Mouse (Mus musculus): Measurements from ENCODE around the gene Hist1h2bh.
"Not testable (repeated sequence)": the region's sequence is repeated elsewhere in the genome, so short reads cannot be mapped to it uniquely, and the experiment has no call there.

Hist1h2bh gene

GRCm38 (mm10) chr13:23542999-23543607, at the start of gene Hist1h2bh:
TSS of gene Hist1h2bh (minus strand) at chr13:23543392.
- DNase-seq: peak; percentile 77

- no peak for DNase-seq
Observed at GRCm38 (mm10) chr13:23592614-23593013, 49.4 kb upstream of the Hist1h2bh start.

DNA sequence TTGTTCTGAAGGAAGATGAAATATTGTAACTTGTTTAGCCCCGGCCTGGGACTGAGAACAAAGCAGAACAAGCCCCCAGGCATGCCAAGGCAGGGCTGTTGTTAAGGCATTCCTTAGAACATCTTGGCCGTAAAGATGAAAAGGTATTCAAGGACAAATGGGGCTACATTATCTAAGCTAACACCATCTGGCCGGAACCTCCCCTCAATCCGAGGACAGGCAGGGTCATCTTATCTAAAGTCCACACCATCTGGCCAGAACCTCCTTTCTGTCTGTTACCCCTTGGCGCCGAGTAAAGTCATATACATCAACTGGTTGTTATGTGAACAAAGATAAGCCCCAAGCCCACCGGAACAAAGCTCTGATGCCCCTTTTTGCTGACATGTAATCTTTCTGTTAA, 48.7 kb upstream of the Hist1h2bh start:
- DNase-seq: not testable (repeated sequence)

- no peak for DNase-seq
Observed at GRCm38 (mm10) chr13:23591206-23591605, 48.0 kb upstream of the Hist1h2bh start.

DNA sequence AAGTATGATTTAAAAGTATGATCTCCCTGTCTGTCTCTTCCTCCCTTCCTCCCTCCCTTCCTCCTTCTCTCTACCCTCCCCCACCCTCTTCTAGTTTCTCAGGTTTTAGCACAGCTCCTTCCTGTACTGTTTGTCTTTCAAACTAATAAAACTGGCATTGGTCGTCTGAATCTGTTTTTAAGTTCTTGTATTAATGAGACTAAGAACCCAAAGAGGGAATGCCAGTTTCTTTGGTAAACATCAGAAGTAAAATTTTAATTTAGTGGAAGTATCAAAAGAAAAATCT, 43.7 kb upstream of the Hist1h2bh start:
- DNase-seq: no peak

GRCm38 (mm10) chr13:23586099-23586939, 43.1 kb upstream of the Hist1h2bh start:
- no peak for DNase-seq

DNA sequence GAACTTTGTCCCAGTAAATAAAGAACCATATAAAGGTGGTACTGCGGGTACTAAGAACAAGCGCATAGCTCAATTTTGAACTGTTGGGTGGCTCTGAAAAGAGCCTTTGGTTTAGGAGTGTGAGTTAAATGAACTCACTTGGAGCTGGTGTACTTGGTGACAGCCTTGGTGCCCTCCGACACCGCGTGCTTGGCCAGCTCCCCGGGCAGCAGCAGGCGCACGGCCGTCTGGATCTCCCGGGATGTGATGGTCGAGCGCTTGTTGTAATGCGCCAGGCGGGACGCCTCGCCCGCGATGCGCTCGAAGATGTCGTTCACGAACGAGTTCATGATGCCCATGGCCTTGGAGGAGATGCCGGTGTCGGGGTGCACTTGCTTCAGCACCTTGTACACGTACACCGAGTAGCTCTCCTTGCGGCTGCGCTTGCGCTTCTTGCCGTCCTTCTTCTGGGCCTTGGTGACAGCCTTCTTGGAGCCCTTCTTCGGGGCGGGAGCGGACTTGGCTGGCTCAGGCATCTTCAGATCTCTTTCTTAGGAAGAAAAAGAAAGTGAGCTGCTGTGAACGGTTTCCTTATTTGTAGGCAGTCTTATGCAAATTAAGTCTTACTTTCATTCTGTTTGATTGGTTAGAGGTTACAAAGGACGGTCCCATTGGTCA, 42.4 kb upstream of the Hist1h2bh start:
- peak; percentile 66 for DNase-seq

DNA sequence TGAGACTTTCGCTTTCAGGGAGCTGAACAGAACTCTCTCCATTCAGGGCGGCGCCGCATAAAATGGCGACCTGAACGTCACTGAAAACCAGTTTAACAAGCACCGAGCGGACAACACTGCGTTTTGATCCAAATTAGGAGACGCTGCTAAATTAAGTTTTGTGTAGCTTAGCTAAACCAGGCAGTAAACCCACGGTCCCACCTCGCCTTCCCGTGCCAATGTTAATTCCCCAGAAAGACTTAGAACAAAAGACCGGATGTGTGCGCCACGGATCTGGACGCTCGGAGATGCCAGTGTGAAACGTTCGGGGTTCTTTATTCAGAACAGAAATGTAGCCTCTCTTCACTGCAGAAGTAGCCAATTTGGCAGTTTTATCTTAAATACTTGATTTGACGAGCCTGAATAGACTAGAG, 41.8 kb upstream of the Hist1h2bh start:
- peak; percentile 61 for DNase-seq

DNA sequence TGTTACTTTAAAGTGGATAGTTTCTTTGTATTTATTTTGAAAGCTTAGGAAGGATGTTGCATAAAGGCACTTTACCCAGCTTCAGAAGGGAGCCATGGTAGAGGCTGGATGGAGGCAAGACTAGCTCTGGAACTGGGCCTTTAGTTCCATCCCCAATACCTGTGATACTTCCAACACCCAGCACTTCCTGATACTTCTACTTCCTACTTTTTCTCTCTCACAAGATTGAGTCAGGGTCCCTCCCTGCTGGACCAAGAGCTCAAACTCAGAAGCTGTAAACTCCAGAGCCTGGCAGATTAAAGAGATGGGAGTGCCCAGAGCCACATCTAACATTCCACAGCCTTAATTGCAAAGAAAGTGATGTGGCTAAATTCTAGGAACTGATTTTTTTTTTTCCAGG, 41.1 kb upstream of the Hist1h2bh start:
- no peak for DNase-seq

- no peak for DNase-seq
Observed at GRCm38 (mm10) chr13:23583387-23584068, 40.3 kb upstream of the Hist1h2bh start.

GRCm38 (mm10) chr13:23582219-23583056, 39.2 kb upstream of the Hist1h2bh start:
- no peak for DNase-seq

GRCm38 (mm10) chr13:23581408-23582218, 38.4 kb upstream of the Hist1h2bh start, which contains the start of gene Hist1h4d:
TSS of gene Hist1h4d (plus strand) at chr13:23581598.
- DNase-seq: peak; percentile 96

DNA sequence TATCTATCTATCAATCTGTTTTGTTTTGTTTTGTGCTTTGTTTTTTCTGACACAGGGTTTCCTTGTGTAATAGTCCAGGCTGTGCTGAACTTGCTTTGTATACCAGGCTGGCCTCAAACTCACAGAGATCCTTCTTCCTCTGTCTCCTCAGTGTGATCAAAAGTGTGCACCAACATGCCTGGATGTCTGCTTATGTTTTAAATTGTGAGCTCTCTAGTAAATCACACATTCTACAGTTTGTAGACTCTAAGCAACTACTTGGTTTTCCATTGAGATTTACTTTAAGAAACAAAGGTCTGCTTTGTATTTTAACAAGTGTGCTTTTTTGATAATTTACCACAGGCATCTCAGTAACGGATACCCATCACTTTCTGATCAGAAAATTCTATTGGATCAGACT, 34.6 kb upstream of the Hist1h2bh start:
- DNase-seq: no peak

DNA sequence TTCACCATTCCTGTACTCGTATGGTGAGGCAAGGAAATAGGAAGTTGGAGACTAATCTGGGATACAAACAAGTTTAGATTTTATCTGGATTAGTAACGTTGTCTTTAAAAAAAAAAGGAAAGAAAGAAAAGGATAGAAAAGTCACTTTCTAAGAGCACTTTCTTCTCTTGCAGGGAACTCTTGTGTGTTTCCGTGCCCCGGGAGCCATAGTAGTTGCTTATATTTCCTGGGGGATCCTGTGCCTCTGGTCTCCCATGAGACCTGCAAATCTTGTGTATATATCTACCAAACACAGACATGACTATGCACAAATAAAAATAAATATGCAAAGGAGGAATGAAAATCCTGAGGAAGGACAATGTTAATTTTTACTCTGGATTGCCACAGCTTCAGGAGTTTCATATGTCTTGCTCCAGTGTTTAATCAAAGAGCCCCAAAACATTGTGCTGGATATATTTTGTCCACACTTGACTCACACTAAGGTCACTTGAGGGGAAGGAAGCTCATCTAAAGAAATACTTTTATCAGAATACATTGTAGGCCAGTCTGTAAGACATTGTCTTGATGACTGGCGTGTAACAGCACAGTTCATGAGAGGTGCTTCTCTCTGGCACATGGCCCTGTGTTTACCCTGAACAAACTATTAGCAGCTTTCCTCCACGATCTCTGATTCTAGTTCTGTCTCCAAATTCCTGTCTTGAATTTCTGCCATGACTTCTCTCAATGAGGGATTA, 33.9 kb upstream of the Hist1h2bh start:
- no peak for DNase-seq

GRCm38 (mm10) chr13:23576351-23576881, 33.2 kb upstream of the Hist1h2bh start:
- no peak for DNase-seq

GRCm38 (mm10) chr13:23575864-23576313, 32.7 kb upstream of the Hist1h2bh start:
- DNase-seq: not testable (repeated sequence)

GRCm38 (mm10) chr13:23575271-23575851, 32.2 kb upstream of the Hist1h2bh start, which contains the start of gene Hist1h3d:
TSS of gene Hist1h3d (plus strand) at chr13:23575763.
- DNase-seq: no peak

GRCm38 (mm10) chr13:23574546-23575170, 31.5 kb upstream of the Hist1h2bh start:
- DNase-seq: not testable (repeated sequence)

- peak; percentile 79 for DNase-seq
Observed at GRCm38 (mm10) chr13:23573898-23574524, 30.8 kb upstream of the Hist1h2bh start, which contains the start of the genes Hist1h2bf and Hist1h2ad. TSS of gene Hist1h2bf (minus strand) at chr13:23574196. TSS of gene Hist1h2ad (plus strand) at chr13:23574381.

Data from kidney, adult 11 months (tissue).